Mouse (Mus musculus) spleen, embryonic (tissue): ENCODE results near the gene Kcnk12.

Experiments
- CTCF ChIA-PET: fragments of 350-600 bp; sonication (Branson Sonifier 250); formaldehyde crosslinking; loops from one replicate; lab custom pipeline; 2022; lab: Charles Lee

Gene Kcnk12

GRCm38 (mm10) chr17:87797688-87798291, at the start of gene Kcnk12:
Gene Kcnk12 (minus strand): TSS chr17:87797994.
- CTCF ChIA-PET = no interaction called here

GRCm38 (mm10) chr17:87842156-87842555, 44.4 kb upstream of the Kcnk12 start:
- CTCF ChIA-PET = no interaction called here

GRCm38 (mm10) chr17:87840079-87840478, 42.3 kb upstream of the Kcnk12 start:
- CTCF ChIA-PET = no interaction called here

GRCm38 (mm10) chr17:87834850-87835249, 37.1 kb upstream of the Kcnk12 start:
- CTCF ChIA-PET = no interaction called here

- CTCF ChIA-PET = no interaction called here
Observed at GRCm38 (mm10) chr17:87826909-87827308, 29.1 kb upstream of the Kcnk12 start.

GRCm38 (mm10) chr17:87826036-87826560, 28.3 kb upstream of the Kcnk12 start:
- CTCF ChIA-PET = no interaction called here

- CTCF ChIA-PET = no interaction called here
Observed at GRCm38 (mm10) chr17:87825454-87826008, 27.7 kb upstream of the Kcnk12 start.

GRCm38 (mm10) chr17:87823031-87823430, 25.2 kb upstream of the Kcnk12 start:
- CTCF ChIA-PET = no interaction called here

- CTCF ChIA-PET = interaction anchor here (0.7 kb wide), 1 partner anchor 13 kb away, joined by 3 read pairs; no protein-coding TSS in a partner anchor
Observed at GRCm38 (mm10) chr17:87809556-87809955, 11.8 kb upstream of the Kcnk12 start.

- CTCF ChIA-PET = no interaction called here
Observed at GRCm38 (mm10) chr17:87799948-87800340, 2.1 kb upstream of the Kcnk12 start.

- CTCF ChIA-PET = no interaction called here
Observed at GRCm38 (mm10) chr17:87799212-87799947, 1.6 kb upstream of the Kcnk12 start.

- CTCF ChIA-PET = no interaction called here
Observed at GRCm38 (mm10) chr17:87798423-87798941, 688 bp upstream of the Kcnk12 start.

- CTCF ChIA-PET = interaction anchor here (0.5 to 0.6 kb wide), 2 partner anchors 13 to 32 kb away, joined by 3 to 8 read pairs; no protein-coding TSS in a partner anchor
Observed at GRCm38 (mm10) chr17:87796881-87797416, 845 bp downstream of the Kcnk12 start.

- CTCF ChIA-PET = interaction anchor here (0.6 kb wide), 1 partner anchor 14 kb away, joined by 3 read pairs; no protein-coding TSS in a partner anchor
Observed at GRCm38 (mm10) chr17:87795927-87796714, 1.7 kb downstream of the Kcnk12 start.

GRCm38 (mm10) chr17:87794801-87795200, 3.0 kb downstream of the Kcnk12 start:
- CTCF ChIA-PET = no interaction called here

GRCm38 (mm10) chr17:87793331-87793730, 4.5 kb downstream of the Kcnk12 start:
- CTCF ChIA-PET = no interaction called here

- CTCF ChIA-PET = no interaction called here
Observed at GRCm38 (mm10) chr17:87792623-87793315, 5.0 kb downstream of the Kcnk12 start.

- CTCF ChIA-PET = interaction anchor here (0.7 kb wide), 1 partner anchor 460 kb away, joined by 19 read pairs; no protein-coding TSS in a partner anchor
Observed at GRCm38 (mm10) chr17:87791517-87792098, 6.2 kb downstream of the Kcnk12 start.

GRCm38 (mm10) chr17:87790661-87791060, 7.1 kb downstream of the Kcnk12 start:
- CTCF ChIA-PET = interaction anchor here (0.7 kb wide), 1 partner anchor 461 kb away, joined by 19 read pairs; no protein-coding TSS in a partner anchor

GRCm38 (mm10) chr17:87788216-87788615, 9.6 kb downstream of the Kcnk12 start:
- CTCF ChIA-PET = no interaction called here
